Mouse (Mus musculus) left cerebral cortex, postnatal 10 days (tissue): ENCODE data around the gene Gm11549. TPM values are rescaled to one million over a fixed set of nuclear protein-coding genes. Genes with fewer than 3 reads are reported as not detected.

Experiments
- DNase-seq, 2 experiments: peaks; one replicate each; pipeline ENCODE4 v3.0.0; 2021 to 2022; ENCODE audit warnings: low spot score in 2 of 2, mixed read lengths in 1 of 2; ENCODE audit errors: extremely low spot score in 1 of 2
- intact Hi-C: fragments of 180-260 bp; cut with DNase I; formaldehyde crosslinking; loops from one replicate; pipeline ENCODE4 v1.15.1; 2025
- total RNA-seq, 2 experiments: library from RNA; stranded (reverse); gene quantifications; 2 replicates each; pipeline ENCODE4 v1.2.3; 2021

The Gm11549 gene
- total RNA-seq, 2 experiments from 2014 or later = 15.9 to 18.8 TPM

DNA sequence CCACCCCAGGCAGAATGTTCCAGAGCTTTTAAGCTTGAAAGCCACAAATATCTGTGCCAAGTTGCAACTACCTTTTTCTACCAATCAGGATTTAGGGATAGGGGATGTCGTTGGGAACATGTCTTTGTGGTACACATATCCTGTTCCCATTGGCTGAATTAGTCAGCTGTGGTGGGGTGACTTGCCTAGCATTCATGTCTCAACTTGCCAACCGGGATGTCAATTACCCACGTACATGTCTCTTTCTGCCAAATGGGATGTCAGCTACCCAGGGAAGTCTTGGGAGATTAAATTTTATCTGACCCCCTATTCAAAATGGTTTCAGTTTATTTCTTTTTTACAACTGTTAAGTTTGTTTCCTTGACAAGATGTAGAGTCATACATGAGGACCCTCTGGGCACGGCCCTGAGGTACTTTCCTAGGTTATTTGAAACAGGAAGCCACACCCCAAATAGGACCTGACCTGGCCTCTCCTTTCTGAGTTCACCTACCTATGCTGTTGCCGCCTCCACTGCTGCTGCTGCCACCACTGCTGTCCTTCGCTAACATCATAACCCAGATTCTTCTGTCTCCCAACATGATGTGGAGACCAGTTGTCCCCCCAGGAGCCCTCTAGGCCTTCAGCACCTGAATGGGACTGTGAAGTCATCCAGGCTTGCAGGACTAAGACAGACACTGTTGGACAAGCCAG, 32.6 kb downstream of the Gm11549 start:
- intact Hi-C loops = no loop called here

DNA sequence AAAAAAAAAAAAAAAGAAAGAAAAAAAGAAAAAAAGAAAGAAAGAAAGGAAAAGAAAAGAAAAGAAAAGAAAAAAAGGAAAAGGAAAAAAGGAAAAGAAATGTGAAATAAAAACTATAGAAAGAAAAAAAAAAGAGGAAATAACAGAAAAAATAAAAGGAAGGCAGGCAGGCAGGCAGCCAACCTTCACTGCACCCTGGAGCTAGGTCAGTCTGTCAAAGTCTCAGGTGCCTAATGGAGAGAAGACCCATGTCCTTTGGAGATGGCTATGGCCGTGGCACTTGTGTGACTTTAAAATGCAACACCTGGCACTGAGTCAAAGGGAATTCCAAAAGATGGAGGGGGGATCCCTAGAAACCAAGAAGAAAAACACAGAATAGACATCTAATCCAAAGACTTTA, 33.2 kb downstream of the Gm11549 start:
- intact Hi-C loops = no loop called here
- DNase-seq = no peak

More for the DNA sequence above, 32.6 kb downstream of the Gm11549 start:
- DNase-seq = no peak

DNA sequence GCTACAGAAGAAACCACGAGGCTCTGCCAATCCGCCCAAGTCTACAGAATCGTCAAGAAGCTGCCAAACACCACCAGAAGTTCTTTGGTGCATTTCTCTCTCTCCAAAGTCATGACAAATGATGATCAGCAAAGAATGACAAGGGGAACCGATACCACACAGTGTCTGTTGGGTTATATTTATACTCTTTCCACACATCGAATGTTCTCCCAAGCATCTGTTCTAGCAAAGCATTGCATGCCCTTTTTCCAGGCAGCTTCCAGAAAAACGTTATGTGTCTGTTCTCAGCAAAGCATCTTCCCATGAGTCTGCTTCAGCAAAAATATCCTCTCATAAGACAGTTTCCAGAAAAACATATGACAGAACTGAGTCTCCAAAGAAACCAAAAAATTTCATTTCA, 34.7 kb downstream of the Gm11549 start:
- no peak for DNase-seq
- intact Hi-C loops = no loop called here

DNA sequence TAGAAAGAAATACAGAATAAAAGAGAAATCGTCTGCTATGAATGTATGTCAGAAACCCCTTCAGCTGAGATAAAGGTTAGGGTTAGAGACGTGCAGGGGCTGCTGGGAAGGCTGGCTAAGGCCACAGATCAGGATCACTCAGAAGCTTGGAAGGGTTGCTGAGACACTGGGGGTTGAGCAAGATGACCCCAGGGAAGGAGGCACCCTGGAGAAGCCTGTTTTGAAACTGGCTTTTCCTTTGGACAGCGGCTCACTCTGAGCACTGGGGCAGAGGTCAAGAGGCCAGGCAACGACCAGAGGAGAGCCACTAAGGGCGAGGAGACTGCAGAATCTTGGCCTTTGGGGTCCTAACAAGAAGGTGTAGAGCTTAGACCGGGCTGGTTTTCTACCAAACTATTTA, 35.4 kb downstream of the Gm11549 start:
- intact Hi-C loops = no loop called here
- no peak for DNase-seq

GRCm38 (mm10) chr3:36484292-36484691, 37.3 kb downstream of the Gm11549 start:
- intact Hi-C loops = no loop called here
- DNase-seq = no peak

DNA sequence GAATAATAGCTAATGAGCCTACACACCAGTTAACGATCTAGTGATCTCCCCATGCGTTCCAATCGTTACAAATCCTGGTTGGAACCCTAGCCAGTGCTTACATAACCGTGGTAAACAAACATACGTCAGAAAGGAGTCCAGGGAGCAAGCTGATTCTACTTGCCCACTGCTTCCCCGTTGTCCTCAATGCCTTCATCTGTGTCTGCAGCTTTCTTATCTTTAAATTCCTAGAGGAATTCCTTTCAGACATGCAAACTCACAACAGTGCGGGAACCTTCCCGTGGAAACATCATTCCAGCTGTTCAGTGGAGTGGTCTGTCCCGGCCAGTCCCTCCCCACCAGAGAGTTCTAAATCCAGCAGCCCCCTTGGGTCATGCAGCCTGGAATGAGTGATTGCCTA, 38.7 kb downstream of the Gm11549 start:
- DNase-seq = no peak
- intact Hi-C loops = no loop called here

DNA sequence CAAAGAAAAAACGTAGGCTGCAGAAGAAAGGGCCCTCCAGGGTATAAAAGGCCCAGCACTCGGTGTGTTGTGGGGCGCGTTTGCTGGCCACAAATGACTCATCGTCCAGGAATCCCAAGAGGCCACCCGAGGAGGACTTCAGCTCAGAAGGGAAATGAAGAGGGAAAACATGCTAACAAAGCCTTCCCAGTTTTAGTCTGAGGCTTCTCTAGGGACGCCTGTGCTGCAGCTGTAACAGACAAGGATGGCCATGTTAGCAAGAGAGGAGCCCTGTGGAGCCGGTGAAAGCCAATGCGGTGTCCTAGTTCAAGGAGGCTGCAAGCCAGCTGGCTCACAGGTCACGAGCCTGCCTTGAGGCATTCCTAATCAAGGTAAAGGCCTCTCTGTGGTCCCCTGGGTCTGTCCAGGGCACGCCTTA, 39.8 kb downstream of the Gm11549 start:
- DNase-seq = peak in 1 of 2 experiments; percentile 72
- intact Hi-C loops = no loop called here

DNA sequence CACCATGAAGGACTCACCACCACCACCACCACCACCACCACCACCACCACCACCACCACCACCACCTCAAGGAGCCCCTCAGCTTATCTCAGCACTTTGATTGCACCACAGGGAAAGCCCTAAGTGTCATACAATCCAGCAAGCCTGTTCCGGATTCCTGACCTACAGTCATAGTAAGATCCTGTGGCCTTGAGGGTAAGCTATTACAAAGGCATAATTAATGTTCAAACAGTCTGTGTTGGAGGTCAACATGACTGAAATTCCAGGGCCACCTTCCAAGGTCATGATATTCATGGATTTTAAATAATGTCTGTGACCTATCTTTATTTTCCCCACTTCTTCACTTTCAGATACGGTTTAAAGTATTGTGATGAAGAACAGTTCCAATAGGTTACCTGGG, 41.1 kb downstream of the Gm11549 start:
- intact Hi-C loops = no loop called here

DNA sequence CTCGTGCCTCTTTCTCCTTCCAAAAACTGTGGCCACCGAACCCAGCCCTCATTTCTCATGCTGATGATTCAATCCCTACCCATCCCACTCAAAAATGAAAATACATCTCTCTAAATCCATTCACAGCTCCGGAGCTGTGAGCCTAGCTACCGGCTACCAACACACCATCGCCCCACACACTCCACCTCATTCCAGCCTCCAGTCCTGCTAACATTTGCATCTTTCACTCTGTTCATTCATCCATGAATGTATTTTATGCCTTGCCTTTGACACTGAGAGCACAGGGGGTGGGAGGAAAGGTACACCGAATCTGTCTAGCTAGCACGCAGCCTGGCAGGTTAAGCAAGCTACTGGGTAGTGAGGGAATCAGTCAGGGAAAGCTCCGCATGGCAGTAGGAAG, 42.8 kb downstream of the Gm11549 start:
- no peak for DNase-seq
- intact Hi-C loops = no loop called here

More for the DNA sequence above, 41.1 kb downstream of the Gm11549 start:
- no peak for DNase-seq

- DNase-seq = no peak
- intact Hi-C loops = no loop called here
Measured at GRCm38 (mm10) chr3:36476261-36477155, 45.1 kb downstream of the Gm11549 start.

- intact Hi-C loops = no loop called here
- DNase-seq = peak; percentile 85 to 97
Measured at GRCm38 (mm10) chr3:36475532-36476087, 46.0 kb downstream of the Gm11549 start, which contains the start of the genes Anxa5 and 1810062G17Rik. Anxa5 (minus strand) TSS chr3:36475894. 1810062G17Rik (plus strand) TSS chr3:36475937.

GRCm38 (mm10) chr3:36474938-36475483, 46.6 kb downstream of the Gm11549 start:
- DNase-seq = peak in 1 of 2 experiments; percentile 49
- intact Hi-C loops = no loop called here

GRCm38 (mm10) chr3:36474421-36474820, 47.2 kb downstream of the Gm11549 start:
- intact Hi-C loops = no loop called here
- DNase-seq = no peak

DNA sequence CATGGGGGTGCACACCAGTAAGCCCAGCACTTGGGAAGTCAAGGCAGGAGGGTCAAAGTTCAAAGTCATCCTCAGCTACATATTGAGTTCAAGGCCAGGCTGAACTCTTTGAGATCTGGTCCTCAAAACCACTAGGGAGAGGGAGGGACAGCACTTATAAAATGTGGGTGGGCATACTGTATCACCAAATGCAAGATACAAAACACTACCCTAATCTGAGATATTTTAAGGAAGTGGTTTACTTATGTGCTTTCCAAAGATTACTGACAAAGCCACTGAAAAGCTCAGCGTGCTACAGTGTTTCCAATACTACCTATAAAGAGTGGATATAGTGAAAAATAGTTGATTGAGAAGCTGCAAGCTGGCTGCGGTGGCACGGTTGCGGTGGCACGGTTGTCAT, 48.4 kb downstream of the Gm11549 start:
- intact Hi-C loops = no loop called here
- no peak for DNase-seq

DNA sequence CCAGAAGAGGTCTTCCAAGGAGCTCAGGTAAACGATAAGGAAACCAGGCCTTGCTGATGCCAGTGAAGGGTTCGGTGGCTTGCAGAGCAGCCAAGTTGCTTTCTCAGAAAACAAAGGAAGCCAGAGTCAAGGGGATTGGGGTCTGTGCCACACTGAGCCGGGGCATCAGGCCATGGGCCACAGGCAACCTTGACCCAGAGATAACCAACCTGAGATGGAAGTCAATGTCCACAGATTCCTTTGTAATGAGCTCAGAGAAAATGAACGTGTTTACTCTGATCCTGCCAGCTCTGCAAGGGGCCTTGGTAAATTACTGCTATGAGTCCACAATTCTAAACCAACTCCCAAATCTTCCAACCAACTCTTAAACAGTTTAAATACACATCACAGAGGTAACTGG, 49.8 kb downstream of the Gm11549 start:
- DNase-seq = no peak
- intact Hi-C loops = no loop called here

DNA sequence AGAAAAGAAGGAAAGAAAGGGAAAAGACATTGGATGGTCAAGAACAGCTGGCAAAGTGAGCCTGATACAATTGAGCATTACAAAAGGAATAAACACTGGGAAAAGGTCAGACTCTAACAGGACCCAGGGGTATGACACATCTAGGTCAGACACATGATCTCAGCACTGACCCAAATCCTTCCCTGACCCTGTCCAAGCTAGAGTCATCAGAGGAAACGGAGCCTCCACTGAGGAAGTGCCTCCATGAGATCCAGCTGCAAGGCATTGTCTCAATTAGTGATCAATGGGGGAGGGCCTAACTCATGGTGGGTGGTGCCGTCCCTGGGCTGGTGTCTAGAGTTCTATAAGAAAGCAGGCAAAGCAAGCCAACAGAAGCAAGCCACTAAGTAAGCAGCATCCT, 52.7 kb downstream of the Gm11549 start:
- no peak for DNase-seq
- intact Hi-C loops = no loop called here

DNA sequence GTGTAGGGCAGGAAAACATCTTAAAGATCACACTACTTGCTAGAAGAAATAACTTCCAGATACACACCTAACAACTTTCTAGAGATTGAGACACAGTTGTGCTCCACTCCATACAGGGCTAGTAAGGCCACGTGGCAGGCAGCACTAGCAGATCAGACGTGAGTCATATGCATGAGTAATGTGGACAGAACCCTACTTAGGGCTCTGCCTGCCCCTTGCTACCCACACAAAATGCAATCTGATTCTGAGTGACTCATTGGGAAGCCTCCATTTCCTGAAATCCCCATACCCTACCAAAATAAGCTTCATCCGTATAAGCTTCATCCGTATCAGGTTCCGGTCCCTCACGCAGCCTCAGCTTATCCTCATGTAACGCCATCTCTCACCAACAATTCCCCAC, 54.0 kb downstream of the Gm11549 start:
- intact Hi-C loops = no loop called here
- DNase-seq = no peak

- intact Hi-C loops = no loop called here
- DNase-seq = no peak
Measured at GRCm38 (mm10) chr3:36465538-36465937, 56.1 kb downstream of the Gm11549 start.
